Mouse (Mus musculus) CD8-positive naive resting alpha-beta T cell, adult 57 days (primary cell): ENCODE results near the gene Glod4. TPM values are rescaled to one million over a fixed set of nuclear protein-coding genes. Genes with fewer than 3 reads are reported as not detected.

Experiments used
- total RNA-seq: library from RNA; stranded (reverse); gene quantifications from one replicate; pipeline ENCODE4 v1.2.4, GENCODE M21; 2023

Glod4 gene
- 18.6 TPM for total RNA-seq

GRCm38 (mm10) chr11:76242901-76243810 is at the start of gene Glod4, which contains the start of gene Mrm3:
Gene Glod4 (minus strand): TSS chr11:76243725.
Gene Mrm3 (plus strand): TSS chr11:76243715.

GRCm38 (mm10) chr11:76217390-76217800 is 26.1 kb downstream of the Glod4 start, which contains the start of the genes Dbil5 and Gemin4:
Gene Dbil5 (plus strand): TSS chr11:76217608.
Gene Gemin4 (minus strand): TSS chr11:76217664.

GRCm38 (mm10) chr11:76179495-76180145 is 63.9 kb downstream of the Glod4 start, which contains the start of the genes Vps53 and Fam57a:
Gene Vps53 (minus strand): TSS chr11:76179647.
Gene Fam57a (plus strand): TSS chr11:76179671.

Other genes with a start within 250 kb of the Glod4 start
- gene 1700016K19Rik, start 243.8 kb downstream of the Glod4 start, total RNA-seq: 0.77 TPM
- gene Rflnb, start 215.9 kb downstream of the Glod4 start, total RNA-seq: 58.3 TPM
- gene Vps53, start 64.1 kb downstream of the Glod4 start, total RNA-seq: 38.2 TPM
- gene Fam57a, start 64.1 kb downstream of the Glod4 start, total RNA-seq: 3.0 TPM
- not detected for gene Dbil5, start 26.1 kb downstream of the Glod4 start, total RNA-seq
- gene Gemin4, start 26.1 kb downstream of the Glod4 start, total RNA-seq: 4.0 TPM
- gene Mrm3, start within 50 bp of the Glod4 start, total RNA-seq: 16.0 TPM
- 6.4 TPM for gene Nxn, start 155.4 kb upstream of the Glod4 start, total RNA-seq
- gene Timm22, start 163.2 kb upstream of the Glod4 start, total RNA-seq: 13.6 TPM